Comparison of ENCODE assay signal across 9 mouse cellular contexts in the genomic region with DNA sequence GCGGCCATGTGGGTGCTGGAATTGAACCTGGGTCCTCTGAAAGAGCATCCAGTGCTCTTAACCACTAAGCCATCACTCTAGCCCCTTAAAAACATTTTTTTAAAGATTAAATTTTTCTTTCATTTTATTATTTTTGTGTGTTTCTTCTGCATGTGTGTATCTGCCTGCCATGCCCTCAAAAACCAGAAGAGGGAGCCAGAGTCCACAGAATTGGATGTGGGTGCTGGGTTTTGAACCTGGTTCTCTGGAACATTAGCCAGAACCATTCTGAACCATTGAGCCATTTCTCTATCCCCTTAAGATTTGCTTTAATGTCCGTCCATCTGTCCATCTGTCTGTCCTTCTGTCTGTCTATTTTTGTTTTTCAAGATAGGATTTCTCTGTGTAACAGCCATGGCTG. TPM values are rescaled to one million over a fixed set of nuclear protein-coding genes. Genes with fewer than 3 reads are reported as not detected.
A peak's percentile ranks its signal among the peaks of the same experiment; 100 is the strongest.
DNase-seq lines count a peak whose midpoint lies in the region; ATAC-seq and TF ChIP-seq lines count a peak whose summit lies in the region.
"Had no signal": no experiment of that assay in that cellular context is flagged by ENCODE, and none has a peak within 500 bp of the region (broad histone marks: within the 10 kb centered on the region; RNA-seq: fewer than 3 reads in every experiment).

No protein-coding gene starts in this region.

- in situ Hi-C loops in Patski (cut with MboI; ENCODE audit: low pct_unique_long_range_greater_than_20kb) = loop anchor here (10.0 kb wide), 1 partner anchor 602 kb away; no protein-coding TSS in a partner anchor

- CTCF ChIA-PET in Patski (lab: Charles Lee) = interaction anchor here (1.5 kb wide), 1 partner anchor 10 kb away, joined by 3 read pairs; no protein-coding TSS in a partner anchor

- no peaks in the 10 kb centered on the region for H3K27me3 ChIP-seq in Patski

- DNase-seq in CD4-positive, CD25-positive, alpha-beta regulatory T cell, adult 2 months (ENCODE audit: low read depth, low spot score) = peak; percentile 84
- peak; percentile 61 for DNase-seq in kidney, adult 18-20 months
- no peak for DNase-seq in kidney, adult 11 months
- DNase-seq in Patski (ENCODE audit: low read depth, low spot score) = peak; percentile 3
- peak; percentile 48 for DNase-seq in mesoderm, embryonic 11.5 days (ENCODE audit: low read depth, low spot score)

- no peak for ATAC-seq in CD4-positive, CD25-positive, alpha-beta regulatory T cell, adult 4 months
- no peak for ATAC-seq in Patski
- peak; percentile 37 for ATAC-seq in granulocyte monocyte progenitor cell, adult 5-6 weeks (replicated peaks; ENCODE audit: poor library complexity, severe bottlenecking)
- no peak for ATAC-seq in inflammation-experienced regulatory T-cells, adult 6 months

- POLR2A ChIA-PET in Patski (lab: Charles Lee) = no interaction called here

- TF ChIP-seq CTCF in Patski (IDR thresholded peaks at IDR 0.05) = peak; percentile 94

RNA-seq across cellular contexts. Expression of gene Pfkfb4, which starts 11.6 kb away (rescaled TPM):
- polyA plus RNA-seq in CD4-positive, CD25-positive, alpha-beta regulatory T cell, adult 4 months (2017; shearing (Covaris generic)) = 10 to 100 TPM in 1 of 2 experiments, 1 to 10 TPM in 1; 6.1 to 12.7 TPM
- polyA plus RNA-seq in Patski (2021) = 7.2 TPM
- total RNA-seq in granulocyte monocyte progenitor cell, adult 5-6 weeks (2014; fragmentation: Nextera tagmentation) = 6.9 and 8.4 TPM in 2 replicates
- 6.7 and 9.5 TPM in 2 replicates for total RNA-seq in granulocyte monocyte progenitor cell, adult 5-6 weeks (2017)
- polyA plus RNA-seq in inflammation-experienced regulatory T-cells, adult 6 months (2017; shearing (Covaris generic)) = 1 to 10 TPM; 2.7 to 4.4 (median 4.2) TPM

RNA-seq across cellular contexts. Expression of gene Ucn2, which starts 17.4 kb away (rescaled TPM):
- polyA plus RNA-seq in CD4-positive, CD25-positive, alpha-beta regulatory T cell, adult 4 months (2017; shearing (Covaris generic)) = not detected
- 0.18 TPM for polyA plus RNA-seq in Patski (2021)
- 0.41 TPM in 1 of 2 replicates, not detected in the other for total RNA-seq in granulocyte monocyte progenitor cell, adult 5-6 weeks (2014; fragmentation: Nextera tagmentation)
- total RNA-seq in granulocyte monocyte progenitor cell, adult 5-6 weeks (2017) = not detected in 2 replicates
- polyA plus RNA-seq in inflammation-experienced regulatory T-cells, adult 6 months (2017; shearing (Covaris generic)) = not detected
- polyA plus RNA-seq: heart, embryonic 14.5 days had no signal

RNA-seq across cellular contexts. Expression of gene Shisa5, which starts 35.2 kb away (rescaled TPM):
- 1,000 to 10,000 TPM; 3,771 to 6,921 TPM for polyA plus RNA-seq in CD4-positive, CD25-positive, alpha-beta regulatory T cell, adult 4 months (2017; shearing (Covaris generic))
- 86.9 TPM for polyA plus RNA-seq in Patski (2021)
- 56.8 and 75.0 TPM in 2 replicates for total RNA-seq in granulocyte monocyte progenitor cell, adult 5-6 weeks (2014; fragmentation: Nextera tagmentation)
- total RNA-seq in granulocyte monocyte progenitor cell, adult 5-6 weeks (2017) = 54.4 and 80.8 TPM in 2 replicates
- 1,000 to 10,000 TPM; 1,866 to 3,808 (median 3,640) TPM for polyA plus RNA-seq in inflammation-experienced regulatory T-cells, adult 6 months (2017; shearing (Covaris generic))

RNA-seq across cellular contexts. Expression of gene Col7a1, which starts 49.8 kb away (rescaled TPM):
- polyA plus RNA-seq in CD4-positive, CD25-positive, alpha-beta regulatory T cell, adult 4 months (2017; shearing (Covaris generic)) = not detected
- polyA plus RNA-seq in Patski (2021) = 9.1 TPM
- total RNA-seq in granulocyte monocyte progenitor cell, adult 5-6 weeks (2014; fragmentation: Nextera tagmentation) = 0.21 and 2.0 TPM in 2 replicates
- 0.09 TPM in 1 of 2 replicates, not detected in the other for total RNA-seq in granulocyte monocyte progenitor cell, adult 5-6 weeks (2017)
- under 1 TPM in 2 of 3 experiments, not detected in 1; 0.05 to 0.39 TPM for polyA plus RNA-seq in inflammation-experienced regulatory T-cells, adult 6 months (2017; shearing (Covaris generic))

RNA-seq across cellular contexts. Expression of gene Trex1, which starts 56.3 kb away (rescaled TPM):
- polyA plus RNA-seq in CD4-positive, CD25-positive, alpha-beta regulatory T cell, adult 4 months (2017; shearing (Covaris generic)) = 10 to 100 TPM; 36.2 to 61.7 TPM
- 18.1 TPM for polyA plus RNA-seq in Patski (2021)
- total RNA-seq in granulocyte monocyte progenitor cell, adult 5-6 weeks (2014; fragmentation: Nextera tagmentation) = 23.5 and 32.3 TPM in 2 replicates
- 17.1 and 17.8 TPM in 2 replicates for total RNA-seq in granulocyte monocyte progenitor cell, adult 5-6 weeks (2017)
- polyA plus RNA-seq in inflammation-experienced regulatory T-cells, adult 6 months (2017; shearing (Covaris generic)) = 10 to 100 TPM; 42.7 to 50.3 (median 49.9) TPM

Comparison
In these comparisons a context has a peak if more than half of its experiments do, and no peak if none do; other contexts are left out.
1. RNA of gene Shisa5, which starts 35.2 kb away (polyA plus RNA-seq): 3,771 to 6,921 TPM in CD4-positive, CD25-positive, alpha-beta regulatory T cell, adult 4 months and 1,866 to 3,808 TPM in inflammation-experienced regulatory T-cells, adult 6 months; 86.9 TPM in Patski (single experiment); every median in the first group is over 10 times any median in the second.